Mouse (Mus musculus) CH12.LX (cell line): ENCODE data around the gene Gorasp1. TPM values are rescaled to one million over a fixed set of nuclear protein-coding genes. Genes with fewer than 3 reads are reported as not detected.

Experiments
- DNase-seq: peaks from one replicate; pipeline ENCODE4 v3.0.0-alpha.2; 2013; ENCODE audit errors: extremely low read depth
- H3K27ac ChIP-seq: 2 replicates; pipeline ENCODE4 v1.5.1; 2012; ENCODE audit warnings: low read depth, mild to moderate bottlenecking, control low read depth, moderate library complexity; ENCODE audit not compliant: insufficient read depth
- H3K27me3 ChIP-seq: replicated peaks from 2 replicates; pipeline ENCODE3; 2012; ENCODE audit warnings: inconsistent platforms
- H3K36me3 ChIP-seq, 2 experiments: replicated peaks in 1 of 2; 2 replicates each; pipeline versions ENCODE3 to v1.6.1; 2012; ENCODE audit warnings: inconsistent platforms in 1 of 2, low read length in 1 of 2, mild to moderate bottlenecking in 1 of 2, mixed read lengths in 1 of 2, moderate library complexity in 1 of 2; ENCODE audit not compliant: control insufficient read depth in 1 of 2, insufficient read depth in 1 of 2
- H3K4me1 ChIP-seq, 2 experiments: 2 replicates each; pipeline ENCODE4 v1.6.1; 2012; ENCODE audit warnings: inconsistent platforms in 1 of 2, moderate library complexity in 1 of 2; ENCODE audit not compliant: insufficient read depth in 2 of 2, control insufficient read depth in 1 of 2
- H3K4me2 ChIP-seq: 2 replicates; pipeline ENCODE4 v1.6.1; 2012; ENCODE audit warnings: low read depth, mild to moderate bottlenecking, control low read depth; ENCODE audit not compliant: poor library complexity, insufficient read depth, severe bottlenecking
- H3K4me3 ChIP-seq, 3 experiments: fragments of 150-350 bp in 1 of 3; sonication (generic) in 1 of 3; replicated peaks in 1 of 3; 2 replicates each; pipeline versions ENCODE3 to v1.5.1; 2011 to 2012; ENCODE audit warnings: low read depth in 2 of 3, low read length in 2 of 3, mild to moderate bottlenecking in 2 of 3, moderate library complexity in 2 of 3, control low read depth in 1 of 3, improper control_type of control experiment in 1 of 3, inconsistent platforms in 1 of 3, mixed read lengths in 1 of 3; ENCODE audit not compliant: poor library complexity in 1 of 3
- H3K79me2 ChIP-seq: replicated peaks from 2 replicates; pipeline ENCODE4 v1.6.1; 2012; ENCODE audit warnings: mild to moderate bottlenecking, moderate library complexity; ENCODE audit not compliant: control insufficient read depth, poor library complexity, insufficient read depth, severe bottlenecking; ENCODE audit errors: extremely low read depth
- H3K9ac ChIP-seq: 2 replicates; pipeline ENCODE4 v1.6.1; 2012; ENCODE audit warnings: low read depth, mild to moderate bottlenecking, control low read depth, moderate library complexity; ENCODE audit not compliant: insufficient read depth
- H3K9me3 ChIP-seq: replicated peaks from 2 replicates; pipeline ENCODE3; 2012; ENCODE audit warnings: low read length, inconsistent platforms, mixed read lengths
- CHD2 ChIP-seq: IDR thresholded peaks from 2 replicates; pipeline ENCODE4 v1.6.1; 2011; ENCODE audit warnings: low read length, improper control_type of control experiment
- ELF1 ChIP-seq: IDR thresholded peaks from 2 replicates; pipeline ENCODE4 v1.6.1; 2014; ENCODE audit warnings: low read depth, mild to moderate bottlenecking, inconsistent platforms, low read length, improper control_type of control experiment
- EP300 ChIP-seq: IDR thresholded peaks from 2 replicates; pipeline ENCODE4 v1.6.1; 2011; ENCODE audit warnings: low read length, improper control_type of control experiment
- ETS1 ChIP-seq: conservative IDR thresholded peaks from 2 replicates; pipeline ENCODE4 v1.6.1; 2012; ENCODE audit warnings: low read depth, mild to moderate bottlenecking, inconsistent platforms, low read length, improper control_type of control experiment, moderate library complexity
- GABPA ChIP-seq: IDR thresholded peaks from 2 replicates; pipeline ENCODE4 v1.6.1; 2012; ENCODE audit warnings: low read depth, low read length, improper control_type of control experiment, inconsistent platforms; ENCODE audit not compliant: insufficient replicate concordance
- IRF4 ChIP-seq: IDR thresholded peaks from 2 replicates; pipeline ENCODE4 v1.6.1; 2014; ENCODE audit warnings: low read depth, mild to moderate bottlenecking, inconsistent platforms, low read length, improper control_type of control experiment
- JUND ChIP-seq: conservative IDR thresholded peaks from 2 replicates; pipeline ENCODE4 v1.6.1; 2011; ENCODE audit warnings: low read depth, low read length, improper control_type of control experiment
- MAFK ChIP-seq: IDR thresholded peaks from 2 replicates; pipeline ENCODE4 v1.6.1; 2011; ENCODE audit warnings: low read length, improper control_type of control experiment; ENCODE audit not compliant: insufficient replicate concordance
- MAZ ChIP-seq: IDR thresholded peaks from 2 replicates; pipeline ENCODE4 v1.6.1; 2012; ENCODE audit warnings: low read depth, mild to moderate bottlenecking, inconsistent platforms, low read length, improper control_type of control experiment, moderate library complexity
- MEF2A ChIP-seq: IDR thresholded peaks from 2 replicates; pipeline ENCODE4 v1.6.1; 2014; ENCODE audit warnings: low read depth, mild to moderate bottlenecking, inconsistent platforms, low read length, improper control_type of control experiment, borderline replicate concordance
- NRF1 ChIP-seq: IDR thresholded peaks from 2 replicates; pipeline ENCODE4 v1.6.1; 2014; ENCODE audit warnings: low read depth, mild to moderate bottlenecking, inconsistent platforms, low read length, improper control_type of control experiment, moderate library complexity
- PAX5 ChIP-seq: IDR thresholded peaks from 2 replicates; pipeline ENCODE4 v1.6.1; 2012; ENCODE audit warnings: low read length, inconsistent platforms, mixed read lengths
- POLR2A ChIP-seq: IDR thresholded peaks from 2 replicates; pipeline ENCODE4 v1.6.1; 2011; ENCODE audit warnings: low read depth, mild to moderate bottlenecking, improper control_type of control experiment, low read length
- POLR2AphosphoS2 ChIP-seq: IDR thresholded peaks from 2 replicates; pipeline ENCODE4 v1.6.1; 2011; ENCODE audit warnings: low read depth, low read length, improper control_type of control experiment
- RCOR1 ChIP-seq: conservative IDR thresholded peaks from 2 replicates; pipeline ENCODE4 v1.6.1; 2012; ENCODE audit warnings: low read depth, mild to moderate bottlenecking, inconsistent platforms, low read length, improper control_type of control experiment
- SIN3A ChIP-seq: IDR thresholded peaks from 2 replicates; pipeline ENCODE4 v1.6.1; 2012; ENCODE audit warnings: low read length, improper control_type of control experiment, inconsistent platforms
- TCF12 ChIP-seq: IDR thresholded peaks from 2 replicates; pipeline ENCODE4 v1.6.1; 2014; ENCODE audit warnings: low read depth, mild to moderate bottlenecking, inconsistent platforms, low read length, improper control_type of control experiment
- USF1 ChIP-seq: IDR thresholded peaks from 2 replicates; pipeline ENCODE4 v1.6.1; 2014; ENCODE audit warnings: low read depth, mild to moderate bottlenecking, inconsistent platforms, low read length, improper control_type of control experiment
- USF2 ChIP-seq: conservative IDR thresholded peaks from 2 replicates; pipeline ENCODE4 v1.6.1; 2011; ENCODE audit warnings: low read depth, low read length, improper control_type of control experiment
- ZC3H11A ChIP-seq: IDR thresholded peaks from 2 replicates; pipeline ENCODE4 v1.6.1; 2012; ENCODE audit warnings: low read depth, mild to moderate bottlenecking, inconsistent platforms, low read length, improper control_type of control experiment
- ZMIZ1 ChIP-seq: IDR thresholded peaks from 2 replicates; pipeline ENCODE4 v1.6.1; 2012; ENCODE audit warnings: low read depth, mild to moderate bottlenecking, inconsistent platforms, low read length, improper control_type of control experiment
- ZNF384 ChIP-seq: IDR thresholded peaks from 2 replicates; pipeline ENCODE4 v1.6.1; 2012; ENCODE audit warnings: low read depth, low read length, improper control_type of control experiment, inconsistent platforms
- dilution Hi-C: fragments of 300-500 bp; cut with MboI; formaldehyde crosslinking; loops from 2 replicates; pipeline ENCODE4 v1.14.3; 2020; ENCODE audit warnings: low sequenced_read_pairs; ENCODE audit not compliant: extremely low pct_unique_long_range_greater_than_20kb, extremely low pct_ligation_motif_present
- in situ Hi-C: fragments of 300-500 bp; cut with MboI; formaldehyde crosslinking; loops from 3 replicates; pipeline ENCODE4 v1.14.3; 2019; ENCODE audit warnings: low sequenced_read_pairs, low pct_ligation_motif_present, low pct_unique_long_range_greater_than_20kb, mixed read lengths
- polyA plus RNA-seq: library from polyadenylated mRNA; unstranded; fragments of >175 nt; gene quantifications from 2 replicates; pipeline ENCODE4 v1.2.1, GENCODE M21; 2012; ENCODE audit warnings: low read depth; ENCODE audit not compliant: insufficient read length
- total RNA-seq, 2 experiments: library from RNA; depleted of rRNA; stranded (reverse); fragments of 300-350 nt in 1 of 2; fragments of >200 nt in 1 of 2; gene quantifications; 2 replicates each; pipeline ENCODE4 v1.2.3; 2012 to 2014

The Gorasp1 gene
- total and polyA plus RNA-seq, 3 experiments: 8.7 to 12.6 (median 9.2) TPM

DNA sequence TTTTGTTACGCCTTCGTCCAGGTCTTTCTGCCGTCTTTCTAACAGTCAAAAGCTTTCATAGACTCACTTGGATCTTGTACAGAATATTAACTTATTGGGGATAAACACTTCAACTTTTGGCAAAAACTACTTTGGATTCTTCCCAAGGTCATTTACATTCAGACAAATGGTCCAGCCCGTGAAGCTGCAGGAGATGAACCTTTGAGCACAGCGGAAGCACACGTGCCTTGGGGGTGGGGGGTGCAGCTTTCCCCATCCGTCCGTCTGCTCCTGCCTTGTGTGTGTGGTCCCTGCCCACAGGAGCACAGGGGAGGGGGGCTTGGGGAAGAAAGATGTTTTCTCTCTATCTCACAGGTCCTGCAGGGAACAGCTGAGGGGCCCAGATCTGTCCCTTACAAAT lies 11.6 kb downstream of the Gorasp1 start:
- Histone ChIP-seq H3K36me3 (peaks cover 82 to 97% of the 10 kb centered on the region in 2 experiments), H3K4me2 (no peak overlapping the region)

GRCm38 (mm10) chr9:119925120-119925657 lies 12.2 kb downstream of the Gorasp1 start:
- Histone ChIP-seq H3K4me1 (peaks cover 14 to 42% of the 10 kb centered on the region in 2 experiments), H3K4me2 (no peak overlapping the region), H3K4me3 (no peak overlapping the region), H3K9me3 (no peaks in the 10 kb centered on the region), H3K27ac (no peak overlapping the region), H3K27me3 (no peaks in the 10 kb centered on the region), H3K9ac (no peak overlapping the region), H3K36me3 (peaks cover 83 to 97% of the 10 kb centered on the region in 2 experiments), H3K79me2 (no peaks in the 10 kb centered on the region)
- TF ChIP-seq RCOR1 (no peak), IRF4 (no peak), MAZ (no peak), JUND (no peak), ELF1 (no peak), USF1 (no peak), POLR2A (no peak), SIN3A (no peak), GABPA (no peak)
- no peak for DNase-seq
- in situ Hi-C loops: no loop called here
- dilution Hi-C loops: no loop called here

More for the DNA sequence above, 11.6 kb downstream of the Gorasp1 start:
- Histone ChIP-seq H3K79me2 (no peaks in the 10 kb centered on the region), H3K27me3 (no peaks in the 10 kb centered on the region), H3K27ac (no peak overlapping the region), H3K9me3 (peaks cover 3% of the 10 kb centered on the region), H3K4me3 (no peak overlapping the region), H3K9ac (no peak overlapping the region), H3K4me1 (peaks cover 14 to 45% of the 10 kb centered on the region in 2 experiments)
- no peak for DNase-seq
- dilution Hi-C loops: no loop called here
- in situ Hi-C loops: no loop called here
- TF ChIP-seq ETS1: no peak
- TF ChIP-seq TCF12: no peak
- TF ChIP-seq MEF2A: no peak
- no peak for TF ChIP-seq POLR2AphosphoS2
- TF ChIP-seq ZNF384: no peak
- no peak for TF ChIP-seq ZC3H11A
- TF ChIP-seq NRF1: no peak
- TF ChIP-seq USF2: no peak
- no peak for TF ChIP-seq GABPA
- TF ChIP-seq ZMIZ1: no peak
- no peak for TF ChIP-seq PAX5
- TF ChIP-seq MAFK: no peak
- no peak for TF ChIP-seq RCOR1
- no peak for TF ChIP-seq EP300
- TF ChIP-seq IRF4: no peak
- TF ChIP-seq CHD2: no peak
- no peak for TF ChIP-seq SIN3A
- no peak for TF ChIP-seq JUND
